Mouse (Mus musculus) heart, adult 2 months (tissue): ENCODE measurements around the gene Il17a. TPM values are rescaled to one million over a fixed set of nuclear protein-coding genes. Genes with fewer than 3 reads are reported as not detected.
"Not testable (repeated sequence)": the region's sequence is repeated elsewhere in the genome, so short reads cannot be mapped to it uniquely, and the experiment has no call there.

ENCODE experiments used
- DNase-seq, 2 experiments: peaks; one replicate each; pipeline ENCODE4 v3.0.0; 2021
- H3K27ac ChIP-seq: fragments of 200-600 bp; 2 replicates; pipeline ENCODE4 v1.8.1; 2022
- H3K27me3 ChIP-seq: fragments of 200-500 bp; 2 replicates; pipeline ENCODE4 v1.6.1; 2012; ENCODE audit warnings: mild to moderate bottlenecking, low read length, inconsistent platforms, mixed read lengths; ENCODE audit not compliant: control insufficient read depth, insufficient read depth
- H3K36me3 ChIP-seq: fragments of 200-500 bp; 2 replicates; pipeline ENCODE4 v1.6.1; 2012; ENCODE audit warnings: low read length, inconsistent platforms; ENCODE audit not compliant: control insufficient read depth, insufficient read depth
- H3K4me1 ChIP-seq: fragments of 200-500 bp; 2 replicates; pipeline ENCODE4 v1.6.1; 2011; ENCODE audit warnings: low read length; ENCODE audit not compliant: control insufficient read depth, insufficient read depth
- H3K4me3 ChIP-seq: fragments of 200-600 bp; 2 replicates; pipeline ENCODE4 v1.8.1; 2022
- H3K79me2 ChIP-seq: fragments of 200-500 bp; replicated peaks from 2 replicates; pipeline ENCODE4 v1.6.1; 2012; ENCODE audit warnings: mild to moderate bottlenecking, inconsistent platforms, low read length, moderate library complexity, mixed read lengths; ENCODE audit not compliant: control insufficient read depth, insufficient read depth
- H3K9ac ChIP-seq: fragments of 200-500 bp; 2 replicates; pipeline ENCODE4 v1.6.1; 2012; ENCODE audit warnings: low read depth, mild to moderate bottlenecking, control low read depth, inconsistent platforms, low read length, mixed read lengths
- CTCF ChIP-seq: fragments of 200-600 bp; IDR thresholded peaks from 2 replicates; pipeline ENCODE4 v1.8.1; 2022; ENCODE audit warnings: antibody characterized with exemption, mild to moderate bottlenecking, moderate library complexity
- EP300 ChIP-seq: fragments of 200-500 bp; IDR thresholded peaks from 2 replicates; pipeline ENCODE4 v1.6.1; 2011; ENCODE audit warnings: low read depth, low read length, control low read depth; ENCODE audit not compliant: insufficient read depth
- POLR2A ChIP-seq: fragments of 200-500 bp; IDR thresholded peaks from 2 replicates; pipeline ENCODE4 v1.6.1; 2011; ENCODE audit warnings: mild to moderate bottlenecking, low read depth, low read length, control low read depth; ENCODE audit not compliant: insufficient read depth
- WGBS: fragments of 180-500 bp; shearing (Covaris S2); methylation state at CpG from one replicate; pipeline ENCODE4 v1.1.7; 2018; 5-methylcytosine and 5-hydroxymethylcytosine counted together
- intact Hi-C: fragments of 180-260 bp; cut with DNase I; formaldehyde crosslinking; loops from one replicate; pipeline ENCODE4 v1.15.1; 2025
- polyA plus RNA-seq: library from polyadenylated mRNA; depleted of rRNA; stranded (reverse); fragments of >200 nt; gene quantifications from 2 replicates; pipeline ENCODE4 v1.2.3, GENCODE M21; 2012
- total RNA-seq, 2 experiments: library from RNA; stranded (reverse); gene quantifications; 2 replicates each; pipeline ENCODE4 v1.2.3; 2021

Il17a gene
- total and polyA plus RNA-seq, 3 experiments = not detected

GRCm38 (mm10) chr1:20754439-20754838 lies 23.7 kb downstream of the Il17a start:
- intact Hi-C loops = no loop called here
- Histone ChIP-seq H3K4me1 (no peaks in the 10 kb centered on the region), H3K4me3 (no peak overlapping the region), H3K79me2 (no peaks in the 10 kb centered on the region), H3K36me3 (no peaks in the 10 kb centered on the region), H3K9ac (no peak overlapping the region), H3K27ac (no peak overlapping the region), H3K27me3 (no peaks in the 10 kb centered on the region)
- TF ChIP-seq CTCF (no peak), POLR2A (no peak), EP300 (no peak)
- 69% methylated on average over 10 of the region's 10 CpGs for WGBS
- DNase-seq = no peak

GRCm38 (mm10) chr1:20757586-20757985 lies 26.9 kb downstream of the Il17a start:
- H3K4me3 ChIP-seq = no peak overlapping the region
- H3K27ac ChIP-seq = no peak overlapping the region
- no peak for DNase-seq
- intact Hi-C loops = no loop called here
- 82% methylated on average over 3 of the region's 3 CpGs for WGBS
- H3K36me3 ChIP-seq = no peaks in the 10 kb centered on the region
- no peak overlapping the region for H3K9ac ChIP-seq
- no peaks in the 10 kb centered on the region for H3K79me2 ChIP-seq
- TF ChIP-seq CTCF (no peak), POLR2A (no peak), EP300 (no peak)
- no peaks in the 10 kb centered on the region for H3K27me3 ChIP-seq
- H3K4me1 ChIP-seq = no peaks in the 10 kb centered on the region

GRCm38 (mm10) chr1:20759799-20760198 lies 29.1 kb downstream of the Il17a start:
- H3K9ac ChIP-seq = no peak overlapping the region
- no peaks in the 10 kb centered on the region for H3K36me3 ChIP-seq
- no peaks in the 10 kb centered on the region for H3K79me2 ChIP-seq
- no peak for DNase-seq
- H3K27ac ChIP-seq = no peak overlapping the region
- WGBS = 82% methylated on average over 10 of the region's 10 CpGs
- H3K4me3 ChIP-seq = no peak overlapping the region
- no peak for TF ChIP-seq POLR2A
- TF ChIP-seq EP300 = no peak
- no peak for TF ChIP-seq CTCF
- intact Hi-C loops = no loop called here
- H3K4me1 ChIP-seq = no peaks in the 10 kb centered on the region
- no peaks in the 10 kb centered on the region for H3K27me3 ChIP-seq

DNA sequence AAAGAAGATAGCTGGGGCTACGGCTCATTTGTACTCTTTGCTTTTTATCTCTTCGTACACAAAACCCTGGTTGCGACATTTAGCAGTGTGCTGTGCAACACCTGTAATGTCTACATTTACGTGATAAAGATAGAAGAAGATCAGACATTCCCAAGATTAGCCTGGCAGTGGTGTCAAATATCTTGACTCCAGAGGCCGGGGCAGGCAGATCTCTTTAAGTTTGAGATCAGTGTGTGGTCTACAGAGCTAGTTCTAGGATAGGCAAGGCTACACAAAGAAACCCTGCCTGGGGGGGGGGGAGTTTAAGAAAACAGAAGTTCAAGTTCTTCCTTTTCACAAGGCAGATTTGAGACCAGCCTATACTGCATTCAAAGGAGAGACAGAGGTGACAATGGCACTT lies 29.6 kb downstream of the Il17a start:
- Histone ChIP-seq H3K27ac (no peak overlapping the region), H3K9ac (no peak overlapping the region), H3K79me2 (no peaks in the 10 kb centered on the region), H3K36me3 (no peaks in the 10 kb centered on the region), H3K27me3 (no peaks in the 10 kb centered on the region), H3K4me3 (no peak overlapping the region), H3K4me1 (no peaks in the 10 kb centered on the region)
- 68% methylated on average over 5 of the region's 5 CpGs for WGBS
- TF ChIP-seq CTCF = no peak
- TF ChIP-seq POLR2A = no peak
- TF ChIP-seq EP300 = no peak
- intact Hi-C loops = no loop called here
- DNase-seq = no peak

DNA sequence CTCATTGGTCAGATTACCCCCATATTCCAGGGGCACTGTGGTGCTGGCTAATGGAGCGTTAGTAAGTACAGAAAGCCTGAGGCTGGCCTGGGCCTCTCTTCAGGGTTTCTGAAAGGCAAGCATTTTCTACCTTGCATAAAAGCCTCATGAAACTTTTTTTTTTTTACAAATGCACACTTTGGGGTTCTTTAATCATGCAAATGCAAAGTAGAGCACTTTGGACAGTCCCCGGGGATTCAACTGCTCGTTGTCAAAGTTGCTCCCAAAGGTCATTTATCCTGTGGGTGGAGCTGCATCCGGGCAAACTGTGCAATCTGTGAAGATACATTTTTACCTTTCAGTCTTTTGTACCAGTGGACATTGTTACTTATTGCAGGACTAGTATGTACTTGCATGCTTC lies 30.7 kb downstream of the Il17a start:
- Histone ChIP-seq H3K27me3 (no peaks in the 10 kb centered on the region), H3K4me1 (no peaks in the 10 kb centered on the region), H3K9ac (no peak overlapping the region), H3K36me3 (no peaks in the 10 kb centered on the region), H3K4me3 (no peak overlapping the region), H3K27ac (no peak overlapping the region), H3K79me2 (no peaks in the 10 kb centered on the region)
- no peak for TF ChIP-seq CTCF
- TF ChIP-seq POLR2A = no peak
- TF ChIP-seq EP300 = no peak
- 68% methylated on average over 4 of the region's 4 CpGs for WGBS
- no peak for DNase-seq
- intact Hi-C loops = no loop called here

DNA sequence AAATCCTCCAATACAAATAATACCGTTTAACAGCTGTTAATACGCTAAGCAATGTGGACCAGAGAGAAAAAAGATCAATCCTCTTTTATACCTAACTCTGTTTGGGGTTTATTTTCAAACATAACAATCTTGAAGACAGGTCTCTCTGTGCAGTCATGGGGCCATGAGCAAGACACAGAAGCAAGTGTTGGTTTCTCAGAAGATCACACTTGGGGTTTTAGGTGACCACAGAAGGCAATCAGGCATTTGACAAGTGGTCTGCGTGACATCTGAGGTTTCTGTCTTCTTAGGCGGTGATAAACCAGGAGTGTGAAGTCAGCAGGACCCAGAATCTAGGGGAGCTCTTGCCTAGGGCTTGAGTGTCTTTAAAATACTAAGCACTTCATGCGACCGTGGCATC lies 35.8 kb downstream of the Il17a start:
- 70% methylated on average over 6 of the region's 6 CpGs for WGBS
- intact Hi-C loops = no loop called here
- Histone ChIP-seq H3K4me3 (no peak overlapping the region), H3K27me3 (no peaks in the 10 kb centered on the region), H3K27ac (no peak overlapping the region), H3K36me3 (no peaks in the 10 kb centered on the region), H3K79me2 (no peaks in the 10 kb centered on the region), H3K4me1 (no peaks in the 10 kb centered on the region), H3K9ac (no peak overlapping the region)
- DNase-seq = no peak
- TF ChIP-seq EP300 (no peak), CTCF (no peak), POLR2A (no peak)

DNA sequence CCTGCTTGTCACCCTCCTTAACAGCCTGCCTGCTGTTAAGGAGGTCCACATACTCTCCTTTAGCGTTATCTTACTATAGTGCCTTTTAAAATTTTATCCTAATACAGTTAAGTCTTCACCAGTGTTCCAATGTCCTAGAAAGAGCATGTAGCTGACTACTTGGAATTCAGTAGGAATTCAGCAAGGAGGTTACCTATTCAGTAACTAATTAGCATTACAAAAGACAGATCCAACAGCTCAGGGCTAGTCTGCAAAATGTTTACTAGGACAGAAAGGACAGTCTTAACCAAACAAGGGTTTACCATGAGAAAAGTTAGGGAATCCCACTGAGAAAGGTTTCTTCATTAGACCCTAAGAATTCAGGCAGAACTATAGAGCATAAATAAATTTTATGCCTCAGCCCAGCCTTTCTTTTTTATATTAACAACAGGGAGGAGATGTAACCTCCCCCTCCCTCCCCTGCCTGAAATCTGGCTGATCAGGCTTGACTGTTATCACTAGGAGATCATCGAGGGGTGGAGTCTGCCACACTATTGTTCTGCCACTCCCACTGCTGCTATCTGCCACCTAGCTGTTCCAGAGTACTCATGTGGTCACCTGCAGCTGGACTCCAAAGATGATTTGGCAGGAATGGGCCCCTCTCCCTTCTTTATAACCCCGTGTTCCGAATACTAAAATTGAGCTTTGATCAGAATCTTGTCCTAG lies 43.5 kb downstream of the Il17a start:
- H3K36me3 ChIP-seq, DNase-seq, H3K79me2 ChIP-seq, H3K4me3 ChIP-seq, H3K4me1 ChIP-seq, H3K9ac ChIP-seq, H3K27me3 ChIP-seq, H3K27ac ChIP-seq, intact Hi-C loops: not testable (repeated sequence)
- 80% methylated on average over 4 of the region's 4 CpGs for WGBS
